Mouse (Mus musculus): ENCODE results near the gene Ankrd42. TPM values are rescaled to one million over a fixed set of nuclear protein-coding genes. Genes with fewer than 3 reads are reported as not detected.
A peak's percentile ranks its signal among the peaks of the same experiment; 100 is the strongest.

Gene Ankrd42
- polyA plus RNA-seq, 1 experiment from 2014 or later: 3.9 TPM

DNA sequence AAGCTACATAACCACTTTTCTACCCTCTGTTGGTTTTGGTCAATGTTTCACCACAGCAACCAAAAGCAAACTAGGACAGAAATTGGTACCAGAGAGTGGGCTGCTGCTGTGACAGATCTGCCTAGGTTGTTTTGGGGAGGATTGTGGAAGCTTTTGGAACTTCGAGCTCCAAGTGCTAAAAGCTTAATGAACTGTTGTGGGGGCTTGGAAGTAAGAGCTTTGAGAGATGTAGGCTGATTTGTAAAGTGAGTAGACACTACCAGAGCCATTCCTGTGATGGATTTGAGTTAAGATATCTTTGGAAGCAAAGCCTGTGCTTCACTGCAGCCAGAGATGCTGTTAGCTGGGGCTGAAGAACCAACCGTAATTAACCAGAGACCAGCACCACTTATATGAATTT, 46.1 kb downstream of the Ankrd42 start:
- Histone ChIP-seq H3K27me3 (ENCODE audit: control insufficient read depth, insufficient read depth, low read length) (no peaks in the 10 kb centered on the region), H3K4me1 (ENCODE audit: control insufficient read depth, insufficient read depth, low read length) (no peaks in the 10 kb centered on the region), H3K36me3 (ENCODE audit: control insufficient read depth, insufficient read depth, low read length) (no peaks in the 10 kb centered on the region), H3K27ac (ENCODE audit: low read length) (no peak overlapping the region), H3K9ac (ENCODE audit: low read length) (no peak overlapping the region), H3K4me3 (replicated peaks; ENCODE audit: low read length) (no peak overlapping the region), H3K4me2 (ENCODE audit: low read depth, low read length) (no peak overlapping the region), H3K9me3 (replicated peaks; ENCODE audit: control insufficient read depth, low read length) (no peaks in the 10 kb centered on the region)
- WGBS: 85% methylated on average over 2 of the region's 2 CpGs
- ATAC-seq (ENCODE audit: insufficient read depth, low FRiP score): no peak

DNA sequence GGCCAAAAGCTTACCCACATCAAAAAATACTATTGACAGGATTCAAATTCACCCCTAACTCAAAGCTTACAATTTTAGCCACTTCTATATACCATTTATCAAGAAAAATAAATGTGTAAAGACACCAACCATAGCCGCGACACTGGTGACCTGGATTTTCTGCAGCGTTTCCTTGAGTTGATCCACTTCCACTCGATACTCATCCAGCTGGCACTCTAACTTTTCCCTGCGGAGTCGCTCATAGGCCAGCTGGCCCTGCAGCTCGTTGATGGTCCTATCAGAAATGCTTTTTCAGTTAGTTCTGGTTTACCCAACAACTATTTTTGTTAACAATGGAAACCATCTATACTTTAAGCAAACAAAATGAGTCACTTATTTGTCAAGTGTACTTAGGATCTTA, 47.0 kb downstream of the Ankrd42 start:
- Histone ChIP-seq H3K4me3 (replicated peaks; ENCODE audit: low read length) (no peak overlapping the region), H3K27me3 (ENCODE audit: control insufficient read depth, insufficient read depth, low read length) (no peaks in the 10 kb centered on the region), H3K27ac (ENCODE audit: low read length) (no peak overlapping the region), H3K9ac (ENCODE audit: low read length) (no peak overlapping the region), H3K4me2 (ENCODE audit: low read depth, low read length) (no peak overlapping the region), H3K4me1 (ENCODE audit: control insufficient read depth, insufficient read depth, low read length) (no peaks in the 10 kb centered on the region), H3K36me3 (ENCODE audit: control insufficient read depth, insufficient read depth, low read length) (no peaks in the 10 kb centered on the region), H3K9me3 (replicated peaks; ENCODE audit: control insufficient read depth, low read length) (no peaks in the 10 kb centered on the region)
- WGBS: 83% methylated on average over 7 of the region's 7 CpGs
- no peak for ATAC-seq (ENCODE audit: insufficient read depth, low FRiP score)

DNA sequence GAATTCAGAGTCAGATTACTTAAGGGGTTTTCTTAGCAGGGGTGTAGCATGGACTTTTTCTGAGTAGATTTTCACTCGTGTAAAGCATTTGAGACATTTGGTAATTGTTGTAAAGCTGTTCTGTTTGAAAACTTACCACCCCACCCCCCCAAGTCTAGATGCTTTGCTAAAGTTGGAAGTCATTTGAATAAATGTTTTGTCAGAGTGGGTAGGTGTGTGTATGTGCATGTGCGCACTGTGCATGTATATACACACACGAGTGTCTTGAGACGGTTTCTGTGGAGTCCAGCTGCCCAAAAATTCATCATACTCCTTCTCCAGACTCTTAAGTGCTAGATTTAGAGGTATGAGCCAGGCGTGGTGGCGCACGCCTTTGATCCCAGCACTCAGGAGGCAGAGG, 53.4 kb downstream of the Ankrd42 start:
- H3K36me3 ChIP-seq (ENCODE audit: control insufficient read depth, insufficient read depth, low read length): no peaks in the 10 kb centered on the region
- 88% methylated on average over 7 of the region's 7 CpGs for WGBS
- no peak overlapping the region for H3K27ac ChIP-seq (ENCODE audit: low read length)
- no peaks in the 10 kb centered on the region for H3K27me3 ChIP-seq (ENCODE audit: control insufficient read depth, insufficient read depth, low read length)
- H3K9me3 ChIP-seq (replicated peaks; ENCODE audit: control insufficient read depth, low read length): no peaks in the 10 kb centered on the region
- no peak overlapping the region for H3K4me2 ChIP-seq (ENCODE audit: low read depth, low read length)
- no peak overlapping the region for H3K9ac ChIP-seq (ENCODE audit: low read length)
- H3K4me1 ChIP-seq (ENCODE audit: control insufficient read depth, insufficient read depth, low read length): no peaks in the 10 kb centered on the region
- H3K4me3 ChIP-seq (replicated peaks; ENCODE audit: low read length): no peak overlapping the region
- no peak for ATAC-seq (ENCODE audit: insufficient read depth, low FRiP score)

DNA sequence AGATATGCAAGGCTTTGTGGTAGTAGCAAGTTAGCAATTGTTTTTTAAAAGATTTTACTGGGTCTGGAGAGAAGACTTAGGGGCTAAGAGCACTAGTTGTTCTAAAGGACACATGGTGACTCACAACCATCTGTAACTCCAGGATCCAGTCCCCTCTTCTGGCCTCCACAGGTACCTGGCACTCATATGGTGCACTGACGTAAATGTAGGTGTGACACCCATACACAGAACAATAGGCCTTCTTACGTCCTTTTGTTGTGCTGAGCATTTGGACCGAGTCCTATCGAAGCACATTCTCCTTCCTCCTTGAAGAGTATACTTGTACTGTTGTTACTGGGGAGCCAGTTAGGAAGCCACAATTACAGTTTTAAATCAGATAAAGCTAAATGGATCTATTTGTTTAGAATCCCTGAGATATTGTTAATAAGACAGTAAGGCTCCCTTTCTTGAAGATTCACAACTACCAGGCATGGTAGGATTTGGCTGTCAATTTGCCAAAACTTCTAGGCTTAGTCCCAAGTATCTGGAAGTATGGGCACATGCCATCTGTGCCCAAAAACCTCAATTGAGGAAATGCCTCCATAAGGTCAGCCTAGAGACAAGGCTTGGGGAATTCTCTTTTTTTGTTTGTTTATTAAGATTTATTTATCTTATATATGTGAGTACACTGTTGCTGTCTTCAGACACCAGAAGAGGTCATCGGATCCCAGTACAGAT, 56.3 kb downstream of the Ankrd42 start:
- Histone ChIP-seq H3K9ac (ENCODE audit: low read length) (no peak overlapping the region), H3K4me2 (ENCODE audit: low read depth, low read length) (no peak overlapping the region), H3K4me3 (replicated peaks; ENCODE audit: low read length) (no peak overlapping the region), H3K27ac (ENCODE audit: low read length) (no peak overlapping the region), H3K36me3 (ENCODE audit: control insufficient read depth, insufficient read depth, low read length) (no peaks in the 10 kb centered on the region), H3K27me3 (ENCODE audit: control insufficient read depth, insufficient read depth, low read length) (no peaks in the 10 kb centered on the region), H3K9me3 (replicated peaks; ENCODE audit: control insufficient read depth, low read length) (no peaks in the 10 kb centered on the region), H3K4me1 (ENCODE audit: control insufficient read depth, insufficient read depth, low read length) (no peaks in the 10 kb centered on the region)
- no peak for ATAC-seq (ENCODE audit: insufficient read depth, low FRiP score)
- WGBS: 87% methylated on average over 5 of the region's 5 CpGs

DNA sequence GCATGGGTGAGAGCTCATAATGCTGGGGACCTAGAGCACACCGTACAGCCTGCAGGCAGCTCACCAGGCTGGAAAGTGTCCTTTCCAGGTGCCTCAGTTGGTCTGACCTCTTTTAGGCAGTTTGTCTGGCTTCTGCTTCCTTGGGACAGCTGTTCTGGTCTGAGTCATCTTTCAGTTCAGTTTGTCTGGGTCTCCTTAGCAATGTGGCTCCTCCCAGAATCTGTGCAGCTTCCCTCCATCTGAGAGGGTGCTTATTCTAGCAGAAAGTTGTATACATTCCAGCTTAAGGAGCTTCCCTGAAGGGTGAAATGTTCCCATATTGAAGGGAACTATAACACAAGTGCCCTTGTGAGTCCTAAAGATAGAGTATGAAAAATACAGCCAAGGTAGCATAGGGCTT, 70.2 kb downstream of the Ankrd42 start:
- ATAC-seq (ENCODE audit: insufficient read depth, low FRiP score): no peak
- no peak overlapping the region for H3K9ac ChIP-seq (ENCODE audit: low read length)
- no peaks in the 10 kb centered on the region for H3K27me3 ChIP-seq (ENCODE audit: control insufficient read depth, insufficient read depth, low read length)
- no peak overlapping the region for H3K4me2 ChIP-seq (ENCODE audit: low read depth, low read length)
- H3K4me1 ChIP-seq (ENCODE audit: control insufficient read depth, insufficient read depth, low read length): peaks cover 7% of the 10 kb centered on the region
- H3K9me3 ChIP-seq (replicated peaks; ENCODE audit: control insufficient read depth, low read length): no peaks in the 10 kb centered on the region
- no peak overlapping the region for H3K27ac ChIP-seq (ENCODE audit: low read length)
- no peak overlapping the region for H3K4me3 ChIP-seq (replicated peaks; ENCODE audit: low read length)
- 46% methylated on average over 1 of the region's 1 CpGs for WGBS
- peaks cover 8% of the 10 kb centered on the region for H3K36me3 ChIP-seq (ENCODE audit: control insufficient read depth, insufficient read depth, low read length)

DNA sequence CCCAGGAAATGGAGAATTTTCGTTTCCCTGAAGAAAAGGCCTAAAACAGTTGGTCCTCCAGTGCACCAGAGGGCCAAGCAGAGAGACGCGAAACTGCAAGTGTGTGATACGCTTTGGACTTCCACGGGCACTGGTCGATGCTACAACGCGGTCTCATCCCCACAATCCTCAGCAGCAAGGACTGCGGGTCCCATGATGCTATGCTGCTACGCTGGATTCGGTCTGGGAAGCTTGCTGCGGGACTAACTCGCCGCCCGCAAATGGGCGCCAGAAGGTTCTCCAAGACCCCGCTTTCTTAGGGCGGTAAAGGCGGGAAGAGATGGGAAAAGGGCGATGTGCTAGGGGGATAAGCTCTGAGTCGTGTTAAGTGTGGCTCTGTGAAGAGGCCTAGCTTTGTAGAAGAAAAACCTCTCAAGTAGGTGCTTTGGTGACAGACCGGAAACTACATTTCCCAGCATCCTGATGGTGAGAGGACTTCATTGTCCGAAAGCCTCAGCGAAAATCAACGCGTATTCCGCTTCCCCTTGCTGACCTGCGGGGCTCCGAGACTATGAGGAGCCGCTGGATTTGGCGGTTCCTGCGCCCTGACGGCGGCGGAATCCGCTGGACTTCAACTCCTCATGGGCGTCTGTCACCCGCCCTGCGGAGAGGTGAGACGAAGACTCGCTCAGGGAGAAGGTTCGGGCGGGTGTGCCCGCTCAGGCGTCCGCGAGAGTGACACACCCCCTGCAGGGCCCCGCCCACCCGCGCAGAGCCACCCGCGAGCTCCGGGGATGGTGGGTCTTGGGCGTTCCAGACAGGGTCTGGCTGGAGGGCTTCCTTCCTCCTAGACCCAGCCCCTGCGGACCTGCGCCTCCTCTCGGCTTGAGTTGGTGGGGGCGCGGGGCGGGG, 75.7 kb downstream of the Ankrd42 start, which contains the start of gene Ccdc90b:
Gene Ccdc90b (plus strand): TSS at position 164 of the 891 bp plus-strand sequence.
- Histone ChIP-seq H3K4me2 (ENCODE audit: low read depth, low read length) (peak within 1 kb of the TSS; percentile 75), H3K4me3 (replicated peaks; ENCODE audit: low read length) (peak within 1 kb of the TSS; percentile 77), H3K27ac (ENCODE audit: low read length) (peak within 1 kb of the TSS; percentile 97), H3K36me3 (ENCODE audit: control insufficient read depth, insufficient read depth, low read length) (no peaks in the 10 kb centered on the region), H3K4me1 (ENCODE audit: control insufficient read depth, insufficient read depth, low read length) (peaks cover 4% of the 10 kb centered on the region), H3K9me3 (replicated peaks; ENCODE audit: control insufficient read depth, low read length) (no peaks in the 10 kb centered on the region), H3K27me3 (ENCODE audit: control insufficient read depth, insufficient read depth, low read length) (no peaks in the 10 kb centered on the region), H3K9ac (ENCODE audit: low read length) (peak within 1 kb of the TSS; percentile 84)
- 1% methylated on average over 60 of the region's 60 CpGs for WGBS
- peak; percentile 97 for ATAC-seq (ENCODE audit: insufficient read depth, low FRiP score)

DNA sequence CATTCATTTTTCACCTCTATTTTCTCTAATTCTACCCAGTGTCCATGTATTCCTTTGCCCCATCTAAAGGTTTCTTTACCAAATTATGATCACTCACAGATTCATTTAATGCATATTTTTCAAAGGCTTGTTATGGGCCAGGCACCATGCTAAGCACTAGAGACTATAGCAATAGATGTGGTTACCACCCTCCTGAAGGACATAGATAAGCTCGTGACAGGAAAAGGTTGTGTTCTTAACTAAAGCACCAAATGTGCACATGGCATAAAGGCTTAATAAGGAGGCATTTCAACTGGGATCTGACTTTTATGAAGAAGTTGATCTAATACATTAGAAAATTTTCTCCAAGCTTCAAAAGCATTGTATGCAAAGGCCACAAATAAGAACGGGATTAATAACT, 78.2 kb downstream of the Ankrd42 start:
- Histone ChIP-seq H3K36me3 (ENCODE audit: control insufficient read depth, insufficient read depth, low read length) (no peaks in the 10 kb centered on the region), H3K4me3 (replicated peaks; ENCODE audit: low read length) (no peak overlapping the region), H3K27me3 (ENCODE audit: control insufficient read depth, insufficient read depth, low read length) (no peaks in the 10 kb centered on the region), H3K9ac (ENCODE audit: low read length) (no peak overlapping the region), H3K4me1 (ENCODE audit: control insufficient read depth, insufficient read depth, low read length) (peaks cover 4% of the 10 kb centered on the region), H3K9me3 (replicated peaks; ENCODE audit: control insufficient read depth, low read length) (no peaks in the 10 kb centered on the region), H3K4me2 (ENCODE audit: low read depth, low read length) (no peak overlapping the region), H3K27ac (ENCODE audit: low read length) (no peak overlapping the region)
- 85% methylated on average over 2 of the region's 2 CpGs for WGBS
- no peak for ATAC-seq (ENCODE audit: insufficient read depth, low FRiP score)

DNA sequence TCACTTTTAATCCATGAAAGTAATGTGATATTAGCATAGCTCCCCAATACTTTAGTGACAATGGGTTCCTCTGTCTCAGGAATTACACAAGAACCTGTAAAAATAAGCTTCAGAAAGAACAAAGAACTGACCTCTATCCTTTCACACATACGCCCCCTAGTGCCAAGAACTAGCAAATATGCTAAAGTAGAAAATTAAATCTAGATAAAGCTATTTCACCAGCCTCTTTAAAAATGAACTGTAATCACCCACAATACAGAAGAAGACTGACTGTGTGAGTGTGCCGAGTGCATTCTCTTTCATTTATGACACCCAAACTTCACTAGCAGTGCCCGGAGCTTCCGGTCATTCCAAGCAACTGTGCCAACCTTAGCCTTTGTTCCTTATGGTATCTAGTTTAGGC, 86.0 kb downstream of the Ankrd42 start:
- no peak overlapping the region for H3K27ac ChIP-seq (ENCODE audit: low read length)
- H3K4me1 ChIP-seq (ENCODE audit: control insufficient read depth, insufficient read depth, low read length): no peaks in the 10 kb centered on the region
- no peak for ATAC-seq (ENCODE audit: insufficient read depth, low FRiP score)
- H3K36me3 ChIP-seq (ENCODE audit: control insufficient read depth, insufficient read depth, low read length): no peaks in the 10 kb centered on the region
- H3K4me2 ChIP-seq (ENCODE audit: low read depth, low read length): no peak overlapping the region
- no peaks in the 10 kb centered on the region for H3K27me3 ChIP-seq (ENCODE audit: control insufficient read depth, insufficient read depth, low read length)
- H3K9ac ChIP-seq (ENCODE audit: low read length): no peak overlapping the region
- WGBS: 55% methylated on average over 4 of the region's 4 CpGs
- H3K9me3 ChIP-seq (replicated peaks; ENCODE audit: control insufficient read depth, low read length): no peaks in the 10 kb centered on the region
- no peak overlapping the region for H3K4me3 ChIP-seq (replicated peaks; ENCODE audit: low read length)

DNA sequence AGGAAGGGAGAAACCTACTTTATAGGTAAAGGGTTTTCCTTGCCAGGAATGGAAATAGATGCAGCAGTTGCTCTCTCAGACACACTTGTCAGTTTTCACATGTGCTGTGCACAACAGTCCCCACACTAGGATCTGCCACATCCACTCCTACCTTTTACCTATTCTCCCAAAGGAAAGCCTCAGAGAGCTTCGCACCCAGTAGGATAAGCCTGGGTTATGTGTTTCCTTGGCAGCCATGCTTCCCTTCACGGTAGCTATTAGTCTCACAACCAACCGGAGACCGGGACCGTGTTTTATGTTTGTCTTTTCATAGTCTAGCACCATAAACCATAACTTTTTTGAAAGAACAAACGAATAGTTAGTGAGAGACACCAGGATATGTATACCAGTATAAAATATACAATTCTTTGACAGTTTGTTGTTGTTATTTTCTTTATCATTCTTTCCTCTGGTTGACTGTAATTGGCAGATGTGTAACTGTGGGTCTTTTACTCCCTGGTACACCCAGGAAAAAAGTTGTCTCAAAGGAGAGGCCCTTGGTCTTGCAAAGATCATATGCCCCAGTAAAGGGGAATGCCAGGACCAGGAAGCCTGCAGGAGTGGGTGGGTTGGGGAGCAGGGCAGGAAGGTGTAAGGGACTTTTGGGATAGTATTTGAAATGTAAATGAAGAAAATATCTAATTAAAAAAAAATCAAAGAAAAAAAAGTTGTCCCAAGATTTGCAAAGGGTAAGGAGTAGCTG, 86.5 kb downstream of the Ankrd42 start:
- no peak for ATAC-seq (ENCODE audit: insufficient read depth, low FRiP score)
- WGBS: 86% methylated on average over 6 of the region's 6 CpGs
- Histone ChIP-seq H3K4me2 (ENCODE audit: low read depth, low read length) (no peak overlapping the region), H3K9ac (ENCODE audit: low read length) (no peak overlapping the region), H3K4me3 (replicated peaks; ENCODE audit: low read length) (no peak overlapping the region), H3K27me3 (ENCODE audit: control insufficient read depth, insufficient read depth, low read length) (no peaks in the 10 kb centered on the region), H3K36me3 (ENCODE audit: control insufficient read depth, insufficient read depth, low read length) (no peaks in the 10 kb centered on the region), H3K27ac (ENCODE audit: low read length) (no peak overlapping the region), H3K4me1 (ENCODE audit: control insufficient read depth, insufficient read depth, low read length) (no peaks in the 10 kb centered on the region), H3K9me3 (replicated peaks; ENCODE audit: control insufficient read depth, low read length) (no peaks in the 10 kb centered on the region)

All from stomach, embryonic 16.5 days (tissue).